In the genomic region with DNA sequence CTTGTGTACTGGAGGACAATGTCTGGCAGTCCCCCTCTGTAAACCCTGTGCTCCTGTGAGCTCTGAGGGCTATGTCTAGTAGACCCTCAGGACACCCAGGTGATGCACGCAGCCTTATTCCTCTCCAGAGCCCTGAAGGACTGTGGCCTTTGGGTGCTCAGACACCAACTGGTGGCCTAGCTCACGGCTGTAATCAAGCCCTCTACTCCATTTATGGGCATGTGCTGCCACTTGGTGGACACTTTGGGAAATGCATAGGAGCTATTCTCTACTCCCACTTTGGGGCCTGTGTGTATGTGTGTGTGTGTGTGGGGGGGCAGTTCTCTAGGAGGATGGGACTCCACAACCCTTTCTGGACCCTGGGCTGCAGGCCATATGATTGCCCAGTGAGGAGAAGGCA, we compare ENCODE assay signal across 8 mouse cellular contexts. TPM values are rescaled to one million over a fixed set of nuclear protein-coding genes. Genes with fewer than 3 reads are reported as not detected.
DNase-seq lines count a peak whose midpoint lies in the region; ATAC-seq and TF ChIP-seq lines count a peak whose summit lies in the region.

No protein-coding gene starts in this region.

- no peak for TF ChIP-seq CTCF in Patski (IDR thresholded peaks at IDR 0.05)

- no peaks in the 10 kb centered on the region for H3K27me3 ChIP-seq in Patski
- H3K27me3 ChIP-seq in hindbrain, embryonic 12.5 days = no peaks in the 10 kb centered on the region

- WGBS in hindbrain, embryonic 12.5 days = 30% methylated on average over 2 of the region's 2 CpGs

- H3K9ac ChIP-seq in hindbrain, embryonic 12.5 days = 0 out of 2 replicates have a peak overlapping the region, but pooled peaks have one; percentile 8

- H3K36me3 ChIP-seq in hindbrain, embryonic 12.5 days = peaks cover 47% of the 10 kb centered on the region

- CTCF ChIA-PET in Patski (lab: Charles Lee) = interaction anchor here (0.7 to 5.2 kb wide), 21 partner anchors 9 to 224 kb away, joined by 3 to 30 read pairs (median 4); a partner anchor contains a TSS

- H3K4me3 ChIP-seq in hindbrain, embryonic 12.5 days = no peak overlapping the region

- H3K27ac ChIP-seq in hindbrain, embryonic 12.5 days = no peak overlapping the region

- DNase-seq in Patski (ENCODE audit: low read depth, low spot score) = no peak
- DNase-seq in cerebellum, adult 9-11 months = peak; percentile 81
- DNase-seq in frontal cortex, postnatal 14 days (ENCODE audit: low spot score in 2 of 2) = peak; percentile 47 to 79
- peak; percentile 89 to 90 for DNase-seq in layer of hippocampus, postnatal 10 days (ENCODE audit: low spot score in 2 of 2)
- peak; percentile 91 for DNase-seq in lung, postnatal 36 days
- peak; percentile 88 for DNase-seq in retina, postnatal 1 day
- DNase-seq in urinary bladder, adult 2 months (ENCODE audit: low spot score) = peak; percentile 58

- H3K9me3 ChIP-seq in hindbrain, embryonic 12.5 days (replicated peaks) = no peaks in the 10 kb centered on the region

- peak; percentile 22 for ATAC-seq in Patski
- peak; percentile 52 for ATAC-seq in hindbrain, embryonic 12.5 days (ENCODE audit: low FRiP score)

- no peak overlapping the region for H3K4me2 ChIP-seq in hindbrain, embryonic 12.5 days (replicated peaks)

- POLR2A ChIA-PET in Patski (lab: Charles Lee) = interaction anchor here (1.0 kb wide), 1 partner anchor 18 kb away, joined by 3 read pairs; no protein-coding TSS in a partner anchor

- in situ Hi-C loops in Patski (cut with MboI; ENCODE audit: low pct_unique_long_range_greater_than_20kb) = no loop called here

- 0 out of 2 replicates have a peak, but pooled peaks cover 3% of the 10 kb centered on the region for H3K4me1 ChIP-seq in hindbrain, embryonic 12.5 days

RNA-seq across cellular contexts. Expression of a gene that starts 24.8 kb away (rescaled TPM):
- polyA plus RNA-seq in Patski (2021) = 29.1 TPM
- 75.3 and 86.9 TPM in 2 replicates for polyA plus RNA-seq in hindbrain, embryonic 12.5 days (2016; fragmentation: Nextera tagmentation; extraction: Ambion mirVana)
- total RNA-seq in layer of hippocampus, postnatal 10 days (2021) = 10 to 100 TPM; 85.3 to 87.1 TPM
- polyA plus RNA-seq in urinary bladder, adult 2 months (2012; rRNA removed) = 23.7 and 31.1 TPM in 2 replicates

RNA-seq across cellular contexts. Expression of a gene that starts 47.6 kb away (rescaled TPM):
- 44.3 TPM for polyA plus RNA-seq in Patski (2021)
- polyA plus RNA-seq in hindbrain, embryonic 12.5 days (2016; fragmentation: Nextera tagmentation; extraction: Ambion mirVana) = 95.7 and 99.9 TPM in 2 replicates
- 1 to 10 TPM; 5.9 to 6.3 TPM for total RNA-seq in layer of hippocampus, postnatal 10 days (2021)
- 4.6 and 5.3 TPM in 2 replicates for polyA plus RNA-seq in urinary bladder, adult 2 months (2012; rRNA removed)

RNA-seq across cellular contexts. Expression of a gene that starts 50.6 kb away (rescaled TPM):
- not detected for polyA plus RNA-seq in Patski (2021)
- not detected in 2 replicates for polyA plus RNA-seq in hindbrain, embryonic 12.5 days (2016; fragmentation: Nextera tagmentation; extraction: Ambion mirVana)
- not detected for total RNA-seq in layer of hippocampus, postnatal 10 days (2021)
- not detected in 2 replicates for polyA plus RNA-seq in urinary bladder, adult 2 months (2012; rRNA removed)

RNA-seq across cellular contexts. Expression of a gene that starts 58.0 kb away (rescaled TPM):
- 82.5 TPM for polyA plus RNA-seq in Patski (2021)
- polyA plus RNA-seq in hindbrain, embryonic 12.5 days (2016; fragmentation: Nextera tagmentation; extraction: Ambion mirVana) = 37.1 and 37.2 TPM in 2 replicates
- total RNA-seq in layer of hippocampus, postnatal 10 days (2021) = 1 to 10 TPM; 5.7 to 7.3 TPM
- 34.6 and 43.6 TPM in 2 replicates for polyA plus RNA-seq in urinary bladder, adult 2 months (2012; rRNA removed)
